Mouse (Mus musculus) liver, embryonic 18 days (tissue): ENCODE results near the gene Hey2. TPM values are rescaled to one million over a fixed set of nuclear protein-coding genes. Genes with fewer than 3 reads are reported as not detected.

ENCODE experiments used
- polyA plus RNA-seq: library from polyadenylated mRNA; depleted of rRNA; stranded (reverse); fragments of >200 nt; gene quantifications from 2 replicates; pipeline ENCODE4 v1.2.3, GENCODE M21; 2012; rRNA removed

Gene Hey2
- polyA plus RNA-seq, result 0.44 and 0.52 TPM in 2 replicates

GRCm38 (mm10) chr10:30842643-30843437, at the start of gene Hey2:
Gene Hey2, minus strand, starts transcription at chr10:30842801.

GRCm38 (mm10) chr10:30802681-30803586, 39.7 kb downstream of the Hey2 start, which contains the start of gene Ncoa7:
Gene Ncoa7, minus strand, starts transcription at chr10:30803326.

Other genes with a start within 250 kb of the Hey2 start
- gene Trmt11, start 242.1 kb downstream of the Hey2 start, polyA plus RNA-seq, result 2.6 and 3.0 TPM in 2 replicates
- 10.9 and 12.5 TPM in 2 replicates for gene Hint3, start 213.2 kb downstream of the Hey2 start, polyA plus RNA-seq
- gene Ncoa7, start 39.5 kb downstream of the Hey2 start, polyA plus RNA-seq, result 6.7 and 6.9 TPM in 2 replicates